Mouse (Mus musculus): ENCODE measurements around the gene Pik3r5. TPM values are rescaled to one million over a fixed set of nuclear protein-coding genes. Genes with fewer than 3 reads are reported as not detected.

Pik3r5 gene
- total and polyA plus RNA-seq, 3 experiments = 3.2 to 5.7 TPM; not detected in 1

GRCm38 (mm10) chr11:68533971-68534475 is 102.1 kb downstream of the Pik3r5 start:
- Histone ChIP-seq H3K27ac (ENCODE audit: control insufficient read depth, low read depth, low read length) (no peak overlapping the region), H3K9me3 (replicated peaks; ENCODE audit: insufficient read depth, low read length) (no peaks in the 10 kb centered on the region), H3K9ac (ENCODE audit: control insufficient read depth, low read depth, low read length, poor library complexity, severe bottlenecking) (no peak overlapping the region), H3K4me1 (ENCODE audit: control insufficient read depth in 1 of 2, insufficient read depth in 2 of 2, low read length in 2 of 2) (peaks cover 0 to 4% of the 10 kb centered on the region in 2 experiments; a peak in 2 of 4 replicates), H3K79me2 (ENCODE audit: control insufficient read depth, insufficient read depth, low read length, poor library complexity) (no peaks in the 10 kb centered on the region), H3K4me3 (ENCODE audit: control insufficient read depth in 1 of 2, insufficient read depth in 1 of 2, low read depth in 2 of 2, low read length in 2 of 2) (no peak overlapping the region), H3K27me3 (ENCODE audit: control insufficient read depth in 1 of 2, insufficient read depth in 2 of 2, low read length in 2 of 2) (no peaks in the 10 kb centered on the region), H3K36me3 (ENCODE audit: control insufficient read depth in 1 of 2, insufficient read depth in 2 of 2, low read length in 2 of 2) (no peaks in the 10 kb centered on the region)
- DNase-seq (ENCODE audit: low read depth, low spot score) = no peak
- TF ChIP-seq CTCF (IDR thresholded peaks at IDR 0.05 in 2 of 3, conservative IDR thresholded peaks at IDR 0.05 in 1 of 3; ENCODE audit: control insufficient read depth in 1 of 3, insufficient read depth in 1 of 3, low read depth in 2 of 3, low read length in 3 of 3, poor library complexity in 1 of 3, severe bottlenecking in 1 of 3) (no peak), ELF1 (IDR thresholded peaks at IDR 0.05; ENCODE audit: low read depth, low read length) (no peak), POLR2AphosphoS5 (IDR thresholded peaks at IDR 0.05; ENCODE audit: borderline replicate concordance, low read depth, low read length) (no peak), CHD1 (IDR thresholded peaks at IDR 0.05; ENCODE audit: low read depth, low read length) (no peak), ETS1 (IDR thresholded peaks at IDR 0.05; ENCODE audit: low read depth, low read length) (no peak), USF2 (IDR thresholded peaks at IDR 0.05; ENCODE audit: borderline replicate concordance in 1 of 2, insufficient read depth in 1 of 2, low read depth in 1 of 2, low read length in 2 of 2) (no peak), ZMIZ1 (IDR thresholded peaks at IDR 0.05; ENCODE audit: low read depth, low read length) (no peak), MYC (IDR thresholded peaks at IDR 0.05; ENCODE audit: low read depth, low read length) (no peak), UBTF (IDR thresholded peaks at IDR 0.05; ENCODE audit: borderline replicate concordance, insufficient read depth, low read depth, low read length) (no peak), TAL1 (IDR thresholded peaks at IDR 0.05; ENCODE audit: low read length) (no peak), MAZ (IDR thresholded peaks at IDR 0.05; ENCODE audit: low read depth, low read length) (no peak), TBP (IDR thresholded peaks at IDR 0.05; ENCODE audit: low read depth, low read length) (no peak), ZNF384 (IDR thresholded peaks at IDR 0.05; ENCODE audit: low read depth, low read length) (no peak)

- no peak for DNase-seq (ENCODE audit: low read depth, low spot score)
- H3K27ac ChIP-seq (ENCODE audit: control insufficient read depth, low read depth, low read length) = no peak overlapping the region
- no peaks in the 10 kb centered on the region for H3K9me3 ChIP-seq (replicated peaks; ENCODE audit: insufficient read depth, low read length)
- peaks cover 0 to 4% of the 10 kb centered on the region in 2 experiments; a peak in 2 of 4 replicates for H3K4me1 ChIP-seq (ENCODE audit: control insufficient read depth in 1 of 2, insufficient read depth in 2 of 2, low read length in 2 of 2)
- TF ChIP-seq SMC3 (IDR thresholded peaks at IDR 0.05; ENCODE audit: low read depth, low read length) (no peak), ELF1 (IDR thresholded peaks at IDR 0.05; ENCODE audit: low read depth, low read length) (no peak), TAL1 (IDR thresholded peaks at IDR 0.05; ENCODE audit: low read length) (no peak), POLR2AphosphoS5 (IDR thresholded peaks at IDR 0.05; ENCODE audit: borderline replicate concordance, low read depth, low read length) (no peak), BHLHE40 (IDR thresholded peaks at IDR 0.05; ENCODE audit: borderline replicate concordance, low read depth, low read length) (no peak), USF2 (IDR thresholded peaks at IDR 0.05; ENCODE audit: borderline replicate concordance in 1 of 2, insufficient read depth in 1 of 2, low read depth in 1 of 2, low read length in 2 of 2) (no peak), SIN3A (IDR thresholded peaks at IDR 0.05; ENCODE audit: low read length) (no peak), POLR2AphosphoS2 (IDR thresholded peaks at IDR 0.05; ENCODE audit: low read length) (no peak), MXI1 (IDR thresholded peaks at IDR 0.05; ENCODE audit: low read depth, low read length) (no peak), EP300 (IDR thresholded peaks at IDR 0.05; ENCODE audit: low read depth in 1 of 2, low read length in 2 of 2) (no peak), HCFC1 (IDR thresholded peaks at IDR 0.05; ENCODE audit: low read depth, low read length) (no peak), RCOR1 (IDR thresholded peaks at IDR 0.05; ENCODE audit: low read depth, low read length) (no peak), TBP (IDR thresholded peaks at IDR 0.05; ENCODE audit: low read depth, low read length) (no peak)
- no peaks in the 10 kb centered on the region for H3K27me3 ChIP-seq (ENCODE audit: control insufficient read depth in 1 of 2, insufficient read depth in 2 of 2, low read length in 2 of 2)
- no peaks in the 10 kb centered on the region for H3K36me3 ChIP-seq (ENCODE audit: control insufficient read depth in 1 of 2, insufficient read depth in 2 of 2, low read length in 2 of 2)
- no peak overlapping the region for H3K9ac ChIP-seq (ENCODE audit: control insufficient read depth, low read depth, low read length, poor library complexity, severe bottlenecking)
- H3K79me2 ChIP-seq (ENCODE audit: control insufficient read depth, insufficient read depth, low read length, poor library complexity) = no peaks in the 10 kb centered on the region
- H3K4me3 ChIP-seq (ENCODE audit: control insufficient read depth in 1 of 2, insufficient read depth in 1 of 2, low read depth in 2 of 2, low read length in 2 of 2) = no peak overlapping the region
Observed at GRCm38 (mm10) chr11:68536026-68536425, 104.1 kb downstream of the Pik3r5 start.
